Mouse (Mus musculus): ENCODE results near the gene Plekhg6.

DNA sequence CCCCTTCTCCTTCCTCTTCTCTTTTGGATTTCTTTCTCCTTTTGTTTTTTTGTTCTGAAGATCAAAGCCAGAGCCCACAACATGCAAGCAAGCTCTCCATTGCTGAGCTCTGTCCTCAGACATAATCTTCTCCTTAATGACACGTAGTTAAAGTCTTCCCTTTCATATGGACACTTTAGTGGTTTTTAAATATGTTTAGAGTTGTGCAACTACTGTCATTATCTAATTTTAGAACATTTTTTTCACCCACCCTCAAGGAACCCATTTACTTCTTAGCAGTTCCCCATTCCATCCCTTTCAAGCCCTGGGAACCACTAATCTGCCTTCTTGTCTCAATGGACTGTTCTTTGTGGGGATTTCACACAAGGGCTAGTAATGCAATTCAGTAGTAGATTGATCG is 46.2 kb downstream of the Plekhg6 start:
- TF ChIP-seq CTCF (IDR thresholded peaks at IDR 0.05; ENCODE audit: extremely low read depth, insufficient read length, insufficient replicate concordance, low read depth, low read length) (no peak), POLR2A (IDR thresholded peaks at IDR 0.05; ENCODE audit: low read depth, low read length) (no peak)
